Comparison of ENCODE assay signal across 14 mouse cellular contexts in genomic region chr6:72458921-72459320, GRCm38 (mm10). TPM values are rescaled to one million over a fixed set of nuclear protein-coding genes. Genes with fewer than 3 reads are reported as not detected.
DNase-seq lines count a peak whose midpoint lies in the region; ATAC-seq lines count a peak whose summit lies in the region.
"Had no signal": no experiment of that assay in that cellular context is flagged by ENCODE, and none has a peak within 500 bp of the region (broad histone marks: within the 10 kb centered on the region; RNA-seq: fewer than 3 reads in every experiment).

No protein-coding gene starts in this region.

- no peaks in the 10 kb centered on the region for H3K27me3 ChIP-seq in liver, embryonic 13.5 days
- H3K27me3 ChIP-seq in liver, embryonic 12.5 days (replicated peaks), result no peaks in the 10 kb centered on the region
- no peaks in the 10 kb centered on the region for H3K27me3 ChIP-seq in embryonic facial prominence, embryonic 15.5 days
- H3K27me3 ChIP-seq in stomach, embryonic 15.5 days (replicated peaks), result no peaks in the 10 kb centered on the region
- H3K27me3 ChIP-seq in midbrain, embryonic 11.5 days (ENCODE audit: control insufficient read depth, insufficient read depth, low read length), result no peaks in the 10 kb centered on the region
- H3K27me3 ChIP-seq in hindbrain, embryonic 10.5 days (ENCODE audit: insufficient read depth, poor library complexity, severe bottlenecking), result 0 out of 2 replicates have a peak, but pooled peaks cover 3% of the 10 kb centered on the region
- H3K27me3 ChIP-seq: CH12.LX; forebrain, embryonic 13.5 days had no signal

- H3K4me2 ChIP-seq in liver, embryonic 13.5 days, result no peak overlapping the region
- no peak overlapping the region for H3K4me2 ChIP-seq in liver, embryonic 12.5 days
- H3K4me2 ChIP-seq in embryonic facial prominence, embryonic 15.5 days (replicated peaks), result no peak overlapping the region
- H3K4me2 ChIP-seq in stomach, embryonic 15.5 days, result 0 out of 2 replicates have a peak overlapping the region, but pooled peaks have one; percentile 16
- H3K4me2 ChIP-seq in midbrain, embryonic 11.5 days, result no peak overlapping the region
- H3K4me2 ChIP-seq: forebrain, embryonic 13.5 days had no signal

- WGBS in liver, embryonic 13.5 days (ENCODE audit: insufficient replicate concordance), result 70% methylated on average over 5 of the region's 5 CpGs
- 74% methylated on average over 5 of the region's 5 CpGs for WGBS in liver, embryonic 12.5 days (ENCODE audit: insufficient replicate concordance)
- WGBS in embryonic facial prominence, embryonic 15.5 days, result 31% methylated on average over 5 of the region's 5 CpGs
- 15% methylated on average over 5 of the region's 5 CpGs for WGBS in stomach, embryonic 15.5 days
- WGBS in midbrain, embryonic 11.5 days, result 78% methylated on average over 5 of the region's 5 CpGs
- WGBS in hindbrain, embryonic 10.5 days, result 72% methylated on average over 5 of the region's 5 CpGs

- H3K9me3 ChIP-seq in liver, embryonic 13.5 days (replicated peaks), result no peaks in the 10 kb centered on the region
- no peaks in the 10 kb centered on the region for H3K9me3 ChIP-seq in liver, embryonic 12.5 days (replicated peaks)
- H3K9me3 ChIP-seq in embryonic facial prominence, embryonic 15.5 days (replicated peaks), result no peaks in the 10 kb centered on the region
- H3K9me3 ChIP-seq in stomach, embryonic 15.5 days, result no peaks in the 10 kb centered on the region
- H3K9me3 ChIP-seq in midbrain, embryonic 11.5 days (ENCODE audit: control insufficient read depth, low read length), result no peaks in the 10 kb centered on the region
- H3K9me3 ChIP-seq in hindbrain, embryonic 10.5 days, result no peaks in the 10 kb centered on the region
- H3K9me3 ChIP-seq: forebrain, embryonic 13.5 days had no signal

- no peaks in the 10 kb centered on the region for H3K36me3 ChIP-seq in liver, embryonic 13.5 days
- no peaks in the 10 kb centered on the region for H3K36me3 ChIP-seq in liver, embryonic 12.5 days
- H3K36me3 ChIP-seq in embryonic facial prominence, embryonic 15.5 days, result no peaks in the 10 kb centered on the region
- H3K36me3 ChIP-seq in stomach, embryonic 15.5 days, result no peaks in the 10 kb centered on the region
- no peaks in the 10 kb centered on the region for H3K36me3 ChIP-seq in midbrain, embryonic 11.5 days (ENCODE audit: control insufficient read depth, insufficient read depth, low read length)
- no peaks in the 10 kb centered on the region for H3K36me3 ChIP-seq in hindbrain, embryonic 10.5 days

- DNase-seq in adrenal gland, postnatal 14 days, result peak; percentile 56
- DNase-seq in adrenal gland, adult 2 months, result no peak
- no peak for DNase-seq in liver, embryonic 13.5 days
- DNase-seq in midbrain, embryonic 11.5 days (ENCODE audit: low spot score, missing footprints), result no peak
- DNase-seq in hindbrain, embryonic 10.5 days (ENCODE audit: low spot score), result no peak
- DNase-seq: cerebellum, adult 2 months; heart, postnatal 4 days; midbrain, embryonic 14.5 days; right cerebral cortex, postnatal 14 days had no signal

- H3K27ac ChIP-seq in liver, embryonic 13.5 days, result 0 out of 2 replicates have a peak overlapping the region, but pooled peaks have one; percentile 9
- no peak overlapping the region for H3K27ac ChIP-seq in liver, embryonic 12.5 days
- H3K27ac ChIP-seq in embryonic facial prominence, embryonic 15.5 days (replicated peaks), result 0 out of 2 replicates have a peak overlapping the region, but pooled peaks have one; percentile 28
- H3K27ac ChIP-seq in stomach, embryonic 15.5 days, result peak overlapping the region; percentile 28; the same call in 1 of the 2 replicates
- H3K27ac ChIP-seq in midbrain, embryonic 11.5 days (ENCODE audit: low read depth, low read length), result no peak overlapping the region
- no peak overlapping the region for H3K27ac ChIP-seq in hindbrain, embryonic 10.5 days
- H3K27ac ChIP-seq: forebrain, embryonic 13.5 days had no signal

- no peak overlapping the region for H3K9ac ChIP-seq in liver, embryonic 13.5 days
- H3K9ac ChIP-seq in liver, embryonic 12.5 days, result no peak overlapping the region
- no peak overlapping the region for H3K9ac ChIP-seq in embryonic facial prominence, embryonic 15.5 days
- no peak overlapping the region for H3K9ac ChIP-seq in stomach, embryonic 15.5 days
- H3K9ac ChIP-seq in midbrain, embryonic 11.5 days (ENCODE audit: low read length), result no peak overlapping the region
- H3K9ac ChIP-seq: forebrain, embryonic 13.5 days had no signal

- no peak overlapping the region for H3K4me3 ChIP-seq in liver, embryonic 13.5 days (replicated peaks)
- H3K4me3 ChIP-seq in liver, embryonic 12.5 days, result no peak overlapping the region
- no peak overlapping the region for H3K4me3 ChIP-seq in embryonic facial prominence, embryonic 15.5 days (replicated peaks)
- no peak overlapping the region for H3K4me3 ChIP-seq in stomach, embryonic 15.5 days (replicated peaks)
- no peak overlapping the region for H3K4me3 ChIP-seq in midbrain, embryonic 11.5 days (ENCODE audit: low read depth, low read length)
- H3K4me3 ChIP-seq in hindbrain, embryonic 10.5 days, result no peak overlapping the region
- H3K4me3 ChIP-seq: forebrain, embryonic 13.5 days had no signal

- ATAC-seq in liver, embryonic 13.5 days (ENCODE audit: low read depth), result no peak
- ATAC-seq in liver, embryonic 12.5 days, result no peak
- no peak for ATAC-seq in embryonic facial prominence, embryonic 15.5 days (ENCODE audit: insufficient number of reproducible peaks, low FRiP score, low TSS enrichment, low read depth)
- ATAC-seq in stomach, embryonic 15.5 days (ENCODE audit: insufficient read depth, low FRiP score, low read depth), result no peak
- ATAC-seq in midbrain, embryonic 11.5 days (ENCODE audit: low FRiP score), result no peak
- ATAC-seq: forebrain, embryonic 13.5 days had no signal

- peaks cover 55% of the 10 kb centered on the region for H3K4me1 ChIP-seq in liver, embryonic 13.5 days (replicated peaks)
- peaks cover 51% of the 10 kb centered on the region for H3K4me1 ChIP-seq in liver, embryonic 12.5 days
- peaks cover 17% of the 10 kb centered on the region for H3K4me1 ChIP-seq in embryonic facial prominence, embryonic 15.5 days
- peaks cover 18% of the 10 kb centered on the region for H3K4me1 ChIP-seq in stomach, embryonic 15.5 days
- H3K4me1 ChIP-seq in midbrain, embryonic 11.5 days (ENCODE audit: control insufficient read depth, insufficient read depth, low read length), result 0 out of 2 replicates have a peak, but pooled peaks cover 3% of the 10 kb centered on the region
- H3K4me1 ChIP-seq in hindbrain, embryonic 10.5 days (replicated peaks), result peaks cover 12% of the 10 kb centered on the region; the same call in 1 of the 2 replicates
- H3K4me1 ChIP-seq: forebrain, embryonic 13.5 days had no signal

RNA-seq across cellular contexts. Expression of gene Mat2a, which starts 19.6 kb away (rescaled TPM):
- 257 TPM in 2 replicates for total RNA-seq in adrenal gland, postnatal 14 days (2021)
- total RNA-seq in adrenal gland, adult 2 months (2021), result 100 to 1,000 TPM; 203 to 251 TPM
- polyA plus RNA-seq in adrenal gland, adult 2 months (2012; rRNA removed), result 121 and 150 TPM in 2 replicates
- polyA plus RNA-seq in liver, embryonic 13.5 days (2015; fragmentation: Nextera tagmentation; extraction: Ambion mirVana), result 235 and 254 TPM in 2 replicates
- polyA plus RNA-seq in liver, embryonic 12.5 days (2016; fragmentation: Nextera tagmentation; extraction: Ambion mirVana), result 318 and 321 TPM in 2 replicates
- polyA plus RNA-seq in embryonic facial prominence, embryonic 15.5 days (2015; fragmentation: Nextera tagmentation; extraction: Ambion mirVana), result 294 and 307 TPM in 2 replicates
- 284 and 306 TPM in 2 replicates for polyA plus RNA-seq in stomach, embryonic 15.5 days (2015; fragmentation: Nextera tagmentation; extraction: Ambion mirVana)
- 463 and 499 TPM in 2 replicates for polyA plus RNA-seq in midbrain, embryonic 11.5 days (2014; fragmentation: Nextera tagmentation; extraction: Ambion mirVana)
- 320 and 408 TPM in 2 replicates for polyA plus RNA-seq in hindbrain, embryonic 10.5 days (2016; fragmentation: Nextera tagmentation; extraction: Ambion mirVana)

RNA-seq across cellular contexts. Expression of gene Ggcx, which starts 44.8 kb away (rescaled TPM):
- 38.0 and 50.4 TPM in 2 replicates for total RNA-seq in adrenal gland, postnatal 14 days (2021)
- 10 to 100 TPM; 47.1 to 68.7 TPM for total RNA-seq in adrenal gland, adult 2 months (2021)
- polyA plus RNA-seq in adrenal gland, adult 2 months (2012; rRNA removed), result 30.2 and 34.5 TPM in 2 replicates
- polyA plus RNA-seq in liver, embryonic 13.5 days (2015; fragmentation: Nextera tagmentation; extraction: Ambion mirVana), result 15.8 and 21.9 TPM in 2 replicates
- polyA plus RNA-seq in liver, embryonic 12.5 days (2016; fragmentation: Nextera tagmentation; extraction: Ambion mirVana), result 21.8 and 23.0 TPM in 2 replicates
- 39.0 and 42.6 TPM in 2 replicates for polyA plus RNA-seq in embryonic facial prominence, embryonic 15.5 days (2015; fragmentation: Nextera tagmentation; extraction: Ambion mirVana)
- 30.4 and 39.5 TPM in 2 replicates for polyA plus RNA-seq in stomach, embryonic 15.5 days (2015; fragmentation: Nextera tagmentation; extraction: Ambion mirVana)
- polyA plus RNA-seq in midbrain, embryonic 11.5 days (2014; fragmentation: Nextera tagmentation; extraction: Ambion mirVana), result 9.4 and 12.2 TPM in 2 replicates
- 18.5 and 19.6 TPM in 2 replicates for polyA plus RNA-seq in hindbrain, embryonic 10.5 days (2016; fragmentation: Nextera tagmentation; extraction: Ambion mirVana)

Comparison
In these comparisons a context has a peak if more than half of its experiments do, and no peak if none do; other contexts are left out.
1. H3K27ac ChIP-seq: peak in liver, embryonic 13.5 days (single experiment), embryonic facial prominence, embryonic 15.5 days (single experiment) and stomach, embryonic 15.5 days (single experiment); none in liver, embryonic 12.5 days (single experiment), midbrain, embryonic 11.5 days (single experiment) and hindbrain, embryonic 10.5 days (single experiment).